Mouse (Mus musculus) hindbrain, embryonic 11.5 days (tissue): Measurements from ENCODE around the gene Gstm2. TPM values are rescaled to one million over a fixed set of nuclear protein-coding genes. Genes with fewer than 3 reads are reported as not detected.
A peak's percentile ranks its signal among the peaks of the same experiment; 100 is the strongest.
"Not testable (repeated sequence)": the region's sequence is repeated elsewhere in the genome, so short reads cannot be mapped to it uniquely, and the experiment has no call there.

Experiments
- ATAC-seq: fragments of 200-750 bp; cut with Nextera tagmentation; 2 replicates; pipeline ENCODE4 v1.8.0; 2017; ENCODE audit warnings: mild to moderate bottlenecking, moderate TSS enrichment, moderate library complexity; ENCODE audit not compliant: low FRiP score
- DNase-seq: peaks from one replicate; pipeline ENCODE4 v3.0.0-alpha.2; 2015; ENCODE audit warnings: low spot score
- H3K27ac ChIP-seq: fragments of 300-500 bp; sonication (generic); 2 replicates; pipeline ENCODE4 v1.5.1; 2014; ENCODE audit warnings: mild to moderate bottlenecking, low read depth, low read length
- H3K27me3 ChIP-seq: fragments of 300-500 bp; sonication (generic); 2 replicates; pipeline ENCODE4 v1.6.1; 2014; ENCODE audit warnings: mild to moderate bottlenecking, low read length, moderate library complexity, mixed read lengths; ENCODE audit not compliant: control insufficient read depth, insufficient read depth
- H3K36me3 ChIP-seq: fragments of 300-500 bp; sonication (generic); 2 replicates; pipeline ENCODE4 v1.6.1; 2014; ENCODE audit warnings: mild to moderate bottlenecking, low read length, moderate library complexity, mixed read lengths; ENCODE audit not compliant: control insufficient read depth, insufficient read depth
- H3K4me1 ChIP-seq: fragments of 300-500 bp; sonication (generic); replicated peaks from 2 replicates; pipeline ENCODE4 v1.6.1; 2014; ENCODE audit warnings: low read length, mixed read lengths; ENCODE audit not compliant: control insufficient read depth, insufficient read depth
- H3K4me2 ChIP-seq: fragments of 300-500 bp; sonication (generic); replicated peaks from 2 replicates; pipeline ENCODE4 v1.6.1; 2014; ENCODE audit warnings: mild to moderate bottlenecking, low read depth, low read length
- H3K4me3 ChIP-seq: fragments of 300-500 bp; sonication (generic); 2 replicates; pipeline ENCODE4 v1.5.1; 2014; ENCODE audit warnings: low read depth, low read length
- H3K9ac ChIP-seq: fragments of 300-500 bp; sonication (generic); 2 replicates; pipeline ENCODE4 v1.6.1; 2014; ENCODE audit warnings: low read depth, low read length
- H3K9me3 ChIP-seq: fragments of 300-500 bp; sonication (generic); 2 replicates; pipeline ENCODE4 v1.6.1; 2016; ENCODE audit warnings: low read length; ENCODE audit not compliant: control insufficient read depth
- WGBS: fragments of 180-500 bp; shearing (Covaris S2); extraction: QIAGEN DNeasy Blood & Tissue Kit; methylation state at CpG from one replicate; pipeline ENCODE4 v1.1.7; 2014; 5-methylcytosine and 5-hydroxymethylcytosine counted together
- polyA plus RNA-seq: library from polyadenylated mRNA; unstranded; fragments of >200 nt; fragmentation: Nextera tagmentation; extraction: Ambion mirVana; gene quantifications from 2 replicates; pipeline ENCODE4 v1.2.1, GENCODE M21; 2014

Gstm2 gene
- polyA plus RNA-seq, result 23.1 and 23.2 TPM in 2 replicates

DNA sequence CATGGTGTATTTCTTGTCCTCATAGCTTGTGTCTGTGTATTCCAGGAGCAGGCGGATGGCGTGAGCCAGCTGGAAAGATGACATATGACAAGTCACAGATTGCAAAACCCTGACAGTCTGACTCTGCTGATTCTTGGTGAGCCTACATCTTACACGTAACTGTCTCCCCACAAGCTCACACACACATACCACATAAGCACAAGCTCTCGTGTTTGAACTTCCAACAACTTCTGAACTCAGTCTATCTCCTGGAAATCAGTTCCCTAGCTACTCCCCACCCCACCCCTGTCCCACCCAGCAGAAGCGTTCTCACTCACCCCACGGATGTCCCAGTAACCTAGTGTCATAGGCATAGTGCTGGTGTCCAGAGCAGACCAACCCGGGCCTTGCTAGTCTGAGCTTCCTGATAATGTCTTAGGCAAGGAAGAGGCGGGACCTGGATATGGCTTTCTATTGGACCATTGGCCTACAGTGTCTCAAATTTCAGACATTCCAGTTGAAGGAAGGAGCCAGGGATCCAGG lies at the start of gene Gstm2:
Gstm2 (minus strand) TSS at position 413 of the 522 bp plus-strand sequence.
- Histone ChIP-seq H3K27ac (no peak within 1 kb of the TSS), H3K4me1 (no peaks in the 10 kb centered on the region), H3K4me2 (no peak within 1 kb of the TSS), H3K36me3 (no peaks in the 10 kb centered on the region), H3K27me3 (no peaks in the 10 kb centered on the region), H3K9ac (no peak within 1 kb of the TSS), H3K9me3 (no peaks in the 10 kb centered on the region), H3K4me3 (no peak within 1 kb of the TSS)
- 64% methylated on average over 8 of the region's 8 CpGs for WGBS
- ATAC-seq (no peak), DNase-seq (peak; percentile 15)

DNA sequence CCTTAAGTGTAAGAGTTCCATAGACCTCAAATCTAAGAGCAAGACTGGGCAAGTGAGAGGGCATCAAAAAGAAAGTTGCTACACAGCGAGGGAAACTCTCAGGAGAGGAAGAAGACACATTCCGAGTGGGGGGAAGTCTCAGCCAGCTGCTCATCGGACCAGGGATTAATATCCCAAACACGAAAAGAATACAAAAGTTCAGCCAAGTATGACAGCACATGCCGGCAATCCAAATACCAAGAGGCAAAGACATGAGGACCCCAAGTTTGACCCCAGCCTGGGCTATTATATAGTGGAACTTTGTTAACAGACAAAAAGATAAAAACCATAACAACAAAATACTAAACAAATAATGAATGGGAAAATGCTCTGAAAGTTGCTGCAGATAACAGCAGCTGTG lies 46.9 kb upstream of the Gstm2 start:
- Histone ChIP-seq H3K4me3 (no peak overlapping the region), H3K36me3 (no peaks in the 10 kb centered on the region), H3K9me3 (no peaks in the 10 kb centered on the region), H3K4me1 (no peaks in the 10 kb centered on the region), H3K9ac (no peak overlapping the region), H3K4me2 (no peak overlapping the region), H3K27me3 (no peaks in the 10 kb centered on the region), H3K27ac (no peak overlapping the region)
- no peak for DNase-seq
- WGBS, result 69% methylated on average over 5 of the region's 5 CpGs
- no peak for ATAC-seq

- Histone ChIP-seq H3K4me2 (no peak overlapping the region), H3K27ac (no peak overlapping the region), H3K9me3 (no peaks in the 10 kb centered on the region), H3K27me3 (no peaks in the 10 kb centered on the region), H3K9ac (no peak overlapping the region), H3K4me3 (no peak overlapping the region), H3K4me1 (no peaks in the 10 kb centered on the region), H3K36me3 (no peaks in the 10 kb centered on the region)
- DNase-seq (no peak), ATAC-seq (no peak)
These were observed 45.9 kb upstream of the Gstm2 start for GRCm38 (mm10) chr3:108032113-108032512.

DNA sequence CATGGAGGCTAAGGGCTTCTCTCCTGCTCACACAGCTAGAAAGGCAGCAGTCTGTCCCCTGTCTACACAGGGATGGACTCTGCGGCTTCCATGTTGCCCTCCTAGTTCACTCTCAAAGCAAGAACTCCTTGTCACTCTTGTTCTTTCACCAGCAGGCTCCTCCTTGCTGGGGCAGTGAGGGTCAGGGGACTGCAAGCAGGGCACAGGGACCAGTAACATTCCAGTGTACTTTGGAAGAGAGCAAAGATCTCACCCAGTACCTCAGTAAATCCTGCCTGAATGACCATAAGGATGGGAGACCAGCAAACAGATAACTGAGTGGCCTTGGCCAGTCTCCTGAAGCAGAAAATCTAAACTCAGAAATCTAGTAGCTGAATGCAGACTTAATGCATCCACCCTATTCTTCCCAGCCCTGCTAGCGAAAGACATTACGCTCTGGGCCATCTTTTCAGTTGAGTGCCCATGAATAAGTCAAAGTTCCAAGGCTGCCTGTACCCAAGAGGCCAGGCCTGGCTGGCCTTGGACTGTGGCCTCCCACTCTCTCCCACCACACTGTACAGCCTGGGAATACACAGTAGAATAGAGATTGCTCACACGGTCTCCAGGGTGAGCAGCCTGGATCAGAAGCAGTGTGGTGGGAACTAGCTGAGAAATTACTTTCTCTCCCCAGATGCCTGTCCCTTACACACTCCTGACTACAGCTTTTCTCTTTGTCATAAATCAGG lies 42.5 kb upstream of the Gstm2 start:
- no peak overlapping the region for H3K4me2 ChIP-seq
- WGBS, result 69% methylated on average over 4 of the region's 4 CpGs
- H3K9me3 ChIP-seq, result no peaks in the 10 kb centered on the region
- no peaks in the 10 kb centered on the region for H3K4me1 ChIP-seq
- H3K4me3 ChIP-seq, result no peak overlapping the region
- H3K9ac ChIP-seq, result no peak overlapping the region
- no peak for DNase-seq
- no peak for ATAC-seq
- H3K36me3 ChIP-seq, result no peaks in the 10 kb centered on the region
- no peaks in the 10 kb centered on the region for H3K27me3 ChIP-seq
- H3K27ac ChIP-seq, result no peak overlapping the region

GRCm38 (mm10) chr3:108026597-108026996 lies 40.3 kb upstream of the Gstm2 start:
- H3K4me2 ChIP-seq, result no peak overlapping the region
- ATAC-seq, result no peak

DNA sequence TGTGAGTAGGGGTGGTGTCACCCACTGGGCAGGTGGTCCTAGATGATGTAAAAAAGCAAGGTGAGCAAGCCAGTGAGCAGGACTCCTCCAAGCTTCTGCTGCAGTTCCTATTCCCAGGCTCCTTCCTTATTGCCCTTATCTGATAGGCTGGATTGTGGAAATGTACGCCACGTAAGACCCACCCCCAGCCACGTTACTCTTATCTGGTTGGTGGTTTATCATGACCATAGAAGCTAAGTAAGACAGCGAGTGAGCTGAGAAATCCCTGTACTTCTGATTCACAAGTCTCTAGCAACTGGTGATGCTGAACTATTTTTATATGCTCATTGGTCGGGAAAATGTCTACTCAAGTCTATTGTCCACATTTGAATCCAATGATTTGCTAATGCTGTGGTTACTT lies 39.8 kb upstream of the Gstm2 start:
- Histone ChIP-seq H3K9me3 (no peaks in the 10 kb centered on the region), H3K4me3 (no peak overlapping the region), H3K4me2 (no peak overlapping the region), H3K9ac (no peak overlapping the region), H3K27me3 (no peaks in the 10 kb centered on the region), H3K36me3 (no peaks in the 10 kb centered on the region), H3K4me1 (no peaks in the 10 kb centered on the region), H3K27ac (no peak overlapping the region)
- ATAC-seq (no peak), DNase-seq (no peak)
- WGBS, result 81% methylated on average over 5 of the region's 5 CpGs

More at GRCm38 (mm10) chr3:108026597-108026996, 40.3 kb upstream of the Gstm2 start:
- WGBS, result 88% methylated on average over 1 of the region's 1 CpGs
- no peaks in the 10 kb centered on the region for H3K27me3 ChIP-seq
- no peaks in the 10 kb centered on the region for H3K4me1 ChIP-seq
- no peaks in the 10 kb centered on the region for H3K9me3 ChIP-seq
- H3K9ac ChIP-seq, result no peak overlapping the region
- H3K4me3 ChIP-seq, result no peak overlapping the region
- no peak for DNase-seq
- H3K36me3 ChIP-seq, result no peaks in the 10 kb centered on the region
- H3K27ac ChIP-seq, result no peak overlapping the region

DNA sequence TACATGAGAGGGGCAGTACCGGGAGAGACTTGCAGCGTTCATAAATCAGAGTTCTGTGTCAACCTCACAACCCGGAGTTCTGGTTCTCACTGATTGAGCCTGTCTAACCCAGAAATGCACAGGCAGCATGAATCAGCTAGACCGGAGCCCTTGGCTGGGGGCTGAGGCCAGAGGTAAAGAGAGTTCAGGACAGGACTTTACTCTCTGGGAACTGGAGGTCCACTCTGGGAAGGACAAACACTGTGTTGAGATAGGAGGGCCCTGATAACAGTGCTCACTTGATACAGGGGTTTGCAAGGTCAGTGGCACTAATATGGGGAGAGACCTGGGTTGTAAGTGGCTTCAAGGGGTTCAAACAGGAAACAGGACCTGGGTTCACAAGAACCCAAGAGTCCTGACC lies 39.1 kb upstream of the Gstm2 start:
- Histone ChIP-seq H3K4me3 (no peak overlapping the region), H3K9me3 (no peaks in the 10 kb centered on the region), H3K4me1 (no peaks in the 10 kb centered on the region), H3K36me3 (no peaks in the 10 kb centered on the region), H3K27me3 (no peaks in the 10 kb centered on the region), H3K4me2 (no peak overlapping the region), H3K27ac (no peak overlapping the region), H3K9ac (no peak overlapping the region)
- 84% methylated on average over 4 of the region's 4 CpGs for WGBS
- no peak for DNase-seq
- ATAC-seq, result no peak

GRCm38 (mm10) chr3:108022650-108023049 lies 36.4 kb upstream of the Gstm2 start:
- DNase-seq, result no peak
- no peaks in the 10 kb centered on the region for H3K9me3 ChIP-seq
- ATAC-seq, result no peak
- H3K4me3 ChIP-seq, result no peak overlapping the region
- H3K4me1 ChIP-seq, result 0 out of 2 replicates have a peak, but pooled peaks cover 3% of the 10 kb centered on the region
- H3K4me2 ChIP-seq, result no peak overlapping the region
- no peak overlapping the region for H3K9ac ChIP-seq
- no peaks in the 10 kb centered on the region for H3K36me3 ChIP-seq
- 83% methylated on average over 6 of the region's 6 CpGs for WGBS
- no peak overlapping the region for H3K27ac ChIP-seq
- no peaks in the 10 kb centered on the region for H3K27me3 ChIP-seq

- H3K9me3 ChIP-seq, H3K27ac ChIP-seq, H3K36me3 ChIP-seq, H3K4me1 ChIP-seq, DNase-seq, H3K4me3 ChIP-seq, H3K9ac ChIP-seq, H3K4me2 ChIP-seq, H3K27me3 ChIP-seq, ATAC-seq: not testable (repeated sequence)
- WGBS, result 87% methylated on average over 11 of the region's 11 CpGs
These were observed 34.2 kb upstream of the Gstm2 start for GRCm38 (mm10) chr3:108020351-108021022.
